Mouse (Mus musculus) thymus, postnatal 14 days (tissue): ENCODE measurements around the gene Sephs2.

Experiments
- DNase-seq: peaks from one replicate; pipeline ENCODE4 v3.0.0; 2021

The Sephs2 gene

GRCm38 (mm10) chr7:127231826-127232621 lies 41.8 kb downstream of the Sephs2 start:
- DNase-seq = no peak

- DNase-seq = peak; percentile 28
These were observed 42.5 kb downstream of the Sephs2 start for GRCm38 (mm10) chr7:127231376-127231775.

- peak; percentile 93 for DNase-seq
These were observed 45.1 kb downstream of the Sephs2 start for GRCm38 (mm10) chr7:127228615-127229303.

GRCm38 (mm10) chr7:127225147-127225995 lies 48.5 kb downstream of the Sephs2 start:
- no peak for DNase-seq

- DNase-seq = no peak
These were observed 49.2 kb downstream of the Sephs2 start for GRCm38 (mm10) chr7:127224616-127225015.

GRCm38 (mm10) chr7:127223515-127224478 lies 50.1 kb downstream of the Sephs2 start:
- DNase-seq = no peak

GRCm38 (mm10) chr7:127223106-127223505 lies 50.7 kb downstream of the Sephs2 start:
- no peak for DNase-seq
